Mouse (Mus musculus): ENCODE results near the gene Ppia. TPM values are rescaled to one million over a fixed set of nuclear protein-coding genes. Genes with fewer than 3 reads are reported as not detected.
"Not testable (repeated sequence)": the region's sequence is repeated elsewhere in the genome, so short reads cannot be mapped to it uniquely, and the experiment has no call there.

Ppia gene
- total and polyA plus RNA-seq, 3 experiments = 5,764 to 9,428 (median 8,867) TPM

- in situ Hi-C loops (cut with MboI; ENCODE audit: low pct_ligation_motif_present, low pct_unique_long_range_greater_than_20kb, low sequenced_read_pairs) = no loop called here
Measured at GRCm38 (mm10) chr11:6410050-6410602, 5.1 kb upstream of the Ppia start.

DNA sequence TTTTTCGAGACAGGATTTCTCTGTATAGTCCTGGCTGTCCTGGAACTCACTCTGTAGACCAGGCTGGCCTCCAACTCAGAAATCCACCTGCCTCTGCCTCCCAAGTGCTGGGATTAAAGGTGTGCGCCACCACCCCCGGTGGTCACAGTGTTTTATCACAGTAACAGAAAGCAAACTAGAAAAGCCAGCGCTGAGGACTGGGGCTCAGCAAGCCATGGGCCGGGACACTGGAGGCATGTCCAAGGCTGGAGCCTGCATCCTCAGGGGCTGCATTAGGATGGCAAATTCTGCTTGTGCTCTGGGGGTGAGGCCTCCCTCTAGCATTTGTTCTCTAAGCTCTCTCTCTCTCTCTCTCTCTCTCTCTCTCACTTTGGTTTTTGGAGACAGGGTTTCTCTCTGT is 4.5 kb upstream of the Ppia start:
- H3K4me1 ChIP-seq (ENCODE audit: control insufficient read depth in 1 of 2, insufficient read depth in 2 of 2) = peaks cover 8 to 36% of the 10 kb centered on the region in 2 experiments
- H3K79me2 ChIP-seq (replicated peaks; ENCODE audit: control insufficient read depth, extremely low read depth, insufficient read depth, poor library complexity, severe bottlenecking); in situ Hi-C loops (cut with MboI; ENCODE audit: low pct_ligation_motif_present, low pct_unique_long_range_greater_than_20kb, low sequenced_read_pairs); DNase-seq (ENCODE audit: extremely low read depth); H3K27ac ChIP-seq (ENCODE audit: insufficient read depth, low read depth); H3K4me2 ChIP-seq (ENCODE audit: insufficient read depth, low read depth, poor library complexity, severe bottlenecking); H3K27me3 ChIP-seq (replicated peaks); dilution Hi-C loops (cut with MboI; ENCODE audit: extremely low pct_ligation_motif_present, extremely low pct_unique_long_range_greater_than_20kb, low sequenced_read_pairs); H3K4me3 ChIP-seq (replicated peaks in 1 of 3; ENCODE audit: low read depth in 2 of 3, low read length in 2 of 3, poor library complexity in 1 of 3); H3K9ac ChIP-seq (ENCODE audit: insufficient read depth, low read depth); H3K9me3 ChIP-seq (replicated peaks; ENCODE audit: low read length): not testable (repeated sequence)
- H3K36me3 ChIP-seq (replicated peaks in 1 of 2; ENCODE audit: control insufficient read depth in 1 of 2, insufficient read depth in 1 of 2, low read length in 1 of 2) = peaks cover 8 to 19% of the 10 kb centered on the region in 2 experiments

More at GRCm38 (mm10) chr11:6410050-6410602, 5.1 kb upstream of the Ppia start:
- TF ChIP-seq MAZ (IDR thresholded peaks at IDR 0.05; ENCODE audit: low read depth, low read length) (no peak), ZC3H11A (IDR thresholded peaks at IDR 0.05; ENCODE audit: low read depth, low read length) (no peak), MXI1 (IDR thresholded peaks at IDR 0.05; ENCODE audit: low read depth, low read length) (no peak), KAT2A (IDR thresholded peaks at IDR 0.05; ENCODE audit: insufficient replicate concordance, low read length) (no peak), TBP (conservative IDR thresholded peaks at IDR 0.05; ENCODE audit: low read depth, low read length) (no peak), PAX5 (IDR thresholded peaks at IDR 0.05; ENCODE audit: low read length) (no peak), CHD1 (IDR thresholded peaks at IDR 0.05; ENCODE audit: low read depth, low read length) (no peak), POLR2AphosphoS2 (IDR thresholded peaks at IDR 0.05; ENCODE audit: low read depth, low read length) (no peak), MAX (IDR thresholded peaks at IDR 0.05; ENCODE audit: low read length) (no peak), TCF12 (IDR thresholded peaks at IDR 0.05; ENCODE audit: low read depth, low read length) (no peak), ELF1 (IDR thresholded peaks at IDR 0.05; ENCODE audit: low read depth, low read length) (no peak), USF2 (conservative IDR thresholded peaks at IDR 0.05; ENCODE audit: low read depth, low read length) (no peak), ZNF384 (IDR thresholded peaks at IDR 0.05; ENCODE audit: low read depth, low read length) (no peak), HCFC1 (IDR thresholded peaks at IDR 0.05; ENCODE audit: low read depth, low read length) (no peak), EP300 (IDR thresholded peaks at IDR 0.05; ENCODE audit: low read length) (no peak), ETS1 (conservative IDR thresholded peaks at IDR 0.05; ENCODE audit: low read depth, low read length) (no peak)
- H3K4me1 ChIP-seq (ENCODE audit: control insufficient read depth in 1 of 2, insufficient read depth in 2 of 2) = peaks cover 8 to 41% of the 10 kb centered on the region in 2 experiments
- peaks cover 14 to 25% of the 10 kb centered on the region in 2 experiments for H3K36me3 ChIP-seq (replicated peaks in 1 of 2; ENCODE audit: control insufficient read depth in 1 of 2, insufficient read depth in 1 of 2, low read length in 1 of 2)
- no peak overlapping the region for H3K9ac ChIP-seq (ENCODE audit: insufficient read depth, low read depth)
- no peaks in the 10 kb centered on the region for H3K9me3 ChIP-seq (replicated peaks; ENCODE audit: low read length)
- no peaks in the 10 kb centered on the region for H3K79me2 ChIP-seq (replicated peaks; ENCODE audit: control insufficient read depth, extremely low read depth, insufficient read depth, poor library complexity, severe bottlenecking)
- H3K27me3 ChIP-seq (replicated peaks) = no peaks in the 10 kb centered on the region
- dilution Hi-C loops (cut with MboI; ENCODE audit: extremely low pct_ligation_motif_present, extremely low pct_unique_long_range_greater_than_20kb, low sequenced_read_pairs) = no loop called here
- H3K4me2 ChIP-seq (ENCODE audit: insufficient read depth, low read depth, poor library complexity, severe bottlenecking) = no peak overlapping the region
- no peak overlapping the region for H3K27ac ChIP-seq (ENCODE audit: insufficient read depth, low read depth)
- no peak overlapping the region for H3K4me3 ChIP-seq (replicated peaks in 1 of 3; ENCODE audit: low read depth in 2 of 3, low read length in 2 of 3, poor library complexity in 1 of 3)
- DNase-seq (ENCODE audit: extremely low read depth) = no peak
